Mouse (Mus musculus) cerebellum, adult 11 months (tissue): ENCODE data around the gene Ift122.

Experiments
- DNase-seq: peaks from one replicate; pipeline ENCODE4 v3.0.0; 2022

Gene Ift122

DNA sequence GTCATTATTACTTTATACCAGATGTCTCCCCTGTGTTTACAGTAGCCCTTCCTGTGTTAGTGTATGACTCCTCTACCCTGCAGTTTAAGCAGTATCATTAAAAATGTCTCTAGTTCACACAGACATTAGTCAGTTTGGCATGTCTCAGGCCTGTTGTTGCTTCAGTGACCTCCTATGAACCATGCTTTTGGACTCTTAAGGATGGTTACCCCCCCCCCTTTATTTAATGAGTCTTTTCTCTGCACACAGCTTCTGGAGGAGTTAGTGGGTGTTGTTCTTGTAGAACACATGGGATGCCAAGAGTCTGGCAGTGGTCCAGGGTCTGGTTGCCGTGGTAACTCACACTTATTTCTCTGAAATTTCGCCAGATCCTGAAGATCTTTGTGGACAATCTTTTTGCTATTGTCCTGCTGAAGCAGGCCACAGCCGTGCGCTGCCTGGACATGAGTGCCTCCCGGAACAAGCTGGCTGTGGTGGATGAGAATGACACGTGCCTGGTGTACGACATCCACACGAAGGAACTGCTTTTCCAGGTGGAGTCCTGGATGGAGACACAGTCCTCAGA, 38.3 kb downstream of the Ift122 start:
- peak; percentile 43 for DNase-seq

DNA sequence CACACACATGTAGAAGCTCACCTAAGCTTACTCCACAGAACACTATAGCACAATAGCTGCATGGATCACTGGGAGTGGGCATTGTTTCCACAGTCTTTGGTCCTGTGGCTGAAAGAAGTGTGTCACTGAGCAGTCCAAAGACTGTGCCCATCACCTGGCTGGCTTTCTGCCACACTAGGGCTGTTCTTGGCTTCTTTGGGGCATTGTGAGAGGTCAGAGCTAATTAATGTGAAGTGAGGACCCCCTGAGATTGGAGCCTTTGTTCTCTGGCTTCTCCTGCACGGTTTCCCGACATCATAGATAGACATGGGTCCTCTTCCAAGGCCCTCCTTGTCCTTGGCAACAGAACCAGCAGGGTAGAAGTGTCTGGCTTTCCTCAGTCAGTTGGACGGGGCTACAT, 39.1 kb downstream of the Ift122 start:
- DNase-seq = no peak

DNA sequence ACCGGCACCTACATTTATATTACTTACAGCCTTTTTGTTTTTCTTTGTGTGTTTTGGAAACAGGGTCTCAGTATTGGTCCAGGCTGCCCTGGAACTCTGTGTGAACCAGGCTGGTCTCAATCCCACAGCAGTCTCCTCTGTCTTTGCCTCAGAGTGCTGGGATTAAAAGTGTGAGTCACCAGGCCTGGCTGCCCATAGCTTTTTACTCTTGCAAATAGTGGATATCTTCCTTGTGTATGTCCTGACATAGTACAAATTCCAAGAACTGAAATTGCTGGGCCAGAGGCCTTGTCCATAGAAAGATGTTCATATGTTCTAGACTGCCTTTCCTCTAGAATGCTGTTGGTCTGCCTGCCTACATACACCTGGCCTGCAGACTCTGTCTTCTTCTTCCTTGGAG, 43.1 kb downstream of the Ift122 start:
- DNase-seq = no peak

DNA sequence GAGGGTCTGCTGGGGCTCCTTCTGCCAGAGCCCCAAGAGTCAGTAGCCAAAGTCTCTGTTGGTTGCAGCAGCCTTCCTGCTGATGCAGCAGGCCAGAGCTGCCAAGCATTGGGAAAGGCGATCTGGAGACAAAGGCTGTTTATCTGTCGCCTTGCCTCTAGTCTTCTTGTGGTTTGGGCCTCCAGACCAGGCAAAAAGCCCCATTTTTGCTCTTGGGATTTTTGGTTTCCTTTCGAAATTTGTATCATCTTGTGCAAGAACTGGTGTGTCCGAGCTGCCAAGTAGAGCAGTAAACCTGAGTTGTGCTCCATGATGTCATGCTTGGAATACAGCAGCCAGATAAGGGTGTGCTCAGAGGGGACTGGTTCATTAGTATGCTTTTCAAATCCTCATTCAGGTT, 43.8 kb downstream of the Ift122 start:
- no peak for DNase-seq

DNA sequence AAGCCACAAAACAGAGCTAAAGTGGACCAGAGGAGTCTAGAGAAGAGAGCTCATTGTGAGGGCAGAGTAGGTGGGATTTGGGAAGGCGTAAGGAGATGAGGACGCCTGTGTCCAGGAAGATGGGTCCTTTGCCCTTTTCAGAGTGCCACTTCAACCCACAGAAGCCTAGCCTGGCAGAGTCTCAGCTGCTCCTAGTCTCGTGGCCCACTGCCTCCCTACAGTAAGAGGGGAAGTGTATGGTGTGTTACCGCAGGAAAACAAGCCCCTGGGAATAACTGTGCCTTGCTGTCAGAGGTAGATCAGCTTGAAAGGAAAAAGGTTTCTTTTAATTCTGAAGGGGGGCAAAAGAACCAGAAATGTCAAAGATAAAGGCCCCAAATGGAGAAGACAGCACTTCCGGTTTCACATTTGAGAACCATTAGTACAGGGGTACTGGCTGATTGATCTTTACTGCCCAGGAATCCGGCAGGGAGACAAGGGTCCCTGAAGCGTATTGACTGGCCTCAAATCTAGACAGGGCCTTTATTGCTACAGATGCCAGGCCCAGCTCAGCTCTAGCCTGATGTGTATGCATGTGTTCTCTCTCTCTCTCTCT, 44.8 kb downstream of the Ift122 start:
- DNase-seq = no peak

DNA sequence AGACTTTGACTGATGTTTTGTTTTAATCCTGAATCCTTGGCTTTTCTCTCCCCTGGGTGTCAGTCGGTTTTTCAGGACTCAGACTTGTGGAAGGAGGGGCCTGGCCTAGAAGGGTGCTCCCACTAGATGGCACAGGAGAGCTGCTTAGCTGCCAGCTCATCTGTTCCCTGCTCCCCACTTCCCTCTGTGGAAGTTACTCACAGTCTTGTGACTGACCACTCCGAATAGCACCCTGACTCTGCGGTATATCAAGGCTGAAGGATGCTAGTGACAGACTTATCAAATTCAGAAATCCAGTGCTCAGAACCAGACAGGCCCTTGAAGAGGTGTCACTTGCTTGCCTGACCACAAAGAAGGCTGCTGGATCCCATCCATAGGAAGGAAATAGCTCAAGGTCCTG, 47.8 kb downstream of the Ift122 start:
- peak; percentile 82 for DNase-seq

DNA sequence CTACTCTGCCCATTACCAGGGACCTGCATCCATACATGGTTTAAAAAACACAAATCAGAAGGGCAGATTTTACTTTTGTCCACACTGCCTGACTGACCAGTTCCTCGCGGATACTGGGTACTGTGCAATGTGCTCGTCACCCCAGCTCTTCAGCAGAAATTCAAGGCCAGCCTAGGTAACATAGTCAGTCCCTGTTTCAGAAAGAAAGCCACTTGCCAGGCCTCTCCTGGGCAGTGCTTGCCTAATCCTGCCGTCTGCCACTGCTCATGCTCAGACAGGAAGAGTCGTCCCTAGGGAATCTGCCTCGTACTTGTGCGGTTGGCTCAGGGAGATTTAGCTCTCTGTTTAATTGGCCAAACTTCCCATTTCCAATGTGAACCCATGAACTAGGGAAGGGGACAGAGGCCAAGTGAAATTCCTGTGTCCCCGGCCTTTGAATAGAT, 48.2 kb downstream of the Ift122 start:
- no peak for DNase-seq

DNA sequence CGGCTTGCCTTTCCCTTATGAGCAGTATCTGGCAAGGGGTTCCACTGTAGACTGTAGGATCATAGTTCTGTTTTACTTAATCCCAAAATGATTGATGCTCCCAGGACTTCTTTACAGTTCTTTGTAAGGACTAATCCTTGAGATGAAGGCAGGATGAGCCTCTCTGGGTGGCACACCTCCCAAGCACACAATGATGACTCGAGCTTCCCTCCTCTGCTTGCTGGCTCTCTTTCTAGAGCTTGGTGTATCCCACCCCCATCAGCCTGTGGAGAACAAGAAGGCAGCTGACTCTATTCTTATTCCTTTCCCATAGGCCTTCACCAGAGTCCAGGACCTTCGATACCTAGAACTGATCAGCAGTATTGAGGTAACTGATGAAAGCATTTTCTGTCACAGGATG, 49.3 kb downstream of the Ift122 start:
- DNase-seq = no peak

DNA sequence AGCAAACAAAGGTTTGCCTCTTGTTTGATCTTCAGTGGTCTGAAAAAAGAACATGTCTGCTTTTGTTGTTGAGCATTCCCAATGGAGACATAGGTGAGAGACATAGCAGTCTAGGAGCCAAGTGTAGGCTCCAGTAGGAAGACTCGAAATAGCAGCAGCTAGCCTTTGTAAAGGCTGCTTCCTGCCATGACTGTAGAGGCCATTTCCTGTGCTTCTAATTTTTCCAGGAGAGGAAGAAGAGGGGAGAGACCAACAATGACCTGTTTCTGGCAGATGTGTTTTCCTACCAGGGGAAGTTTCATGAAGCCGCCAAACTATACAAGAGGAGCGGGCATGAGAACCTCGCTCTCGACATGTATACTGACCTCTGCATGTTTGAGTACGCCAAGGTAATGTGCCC, 52.3 kb downstream of the Ift122 start:
- no peak for DNase-seq

DNA sequence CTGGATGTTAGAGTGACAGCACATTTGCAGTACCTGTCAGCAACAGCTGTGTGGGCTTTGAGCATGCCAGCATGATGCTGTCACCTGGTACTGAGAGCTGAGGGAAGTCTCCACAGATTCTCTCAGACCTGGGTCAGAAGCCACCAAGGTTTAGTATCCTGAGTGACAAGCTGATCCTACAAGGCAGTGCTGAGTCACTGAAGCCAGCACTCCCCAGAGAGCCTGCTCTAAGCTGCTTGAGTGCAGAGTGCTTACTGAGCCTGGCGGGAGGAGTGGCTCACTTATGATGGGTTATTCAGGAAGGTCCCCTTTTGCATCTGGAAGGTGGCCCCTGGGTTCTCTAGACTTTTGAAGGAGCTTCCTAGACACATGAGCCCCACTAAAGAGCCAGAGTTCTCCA, 53.2 kb downstream of the Ift122 start:
- no peak for DNase-seq

DNA sequence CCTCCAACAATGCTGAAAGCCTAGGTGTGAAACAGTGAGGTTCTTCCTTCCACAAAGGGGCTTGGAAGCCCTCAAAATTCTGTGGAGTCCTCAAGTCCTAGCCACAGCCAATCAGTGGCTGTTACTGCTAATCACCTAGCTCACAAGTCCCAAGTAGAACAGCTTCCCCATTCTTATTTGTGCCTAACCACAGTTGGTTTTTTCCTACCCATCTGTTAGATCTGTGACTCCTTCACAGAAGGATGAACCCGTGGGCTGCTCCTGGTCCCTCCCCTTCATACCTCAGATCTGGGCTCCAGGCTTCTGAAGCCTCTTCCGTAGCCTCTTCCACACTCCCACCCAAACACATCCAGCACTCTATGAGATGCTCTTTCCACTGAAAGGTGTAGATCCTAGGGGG, 53.6 kb downstream of the Ift122 start:
- DNase-seq = no peak

DNA sequence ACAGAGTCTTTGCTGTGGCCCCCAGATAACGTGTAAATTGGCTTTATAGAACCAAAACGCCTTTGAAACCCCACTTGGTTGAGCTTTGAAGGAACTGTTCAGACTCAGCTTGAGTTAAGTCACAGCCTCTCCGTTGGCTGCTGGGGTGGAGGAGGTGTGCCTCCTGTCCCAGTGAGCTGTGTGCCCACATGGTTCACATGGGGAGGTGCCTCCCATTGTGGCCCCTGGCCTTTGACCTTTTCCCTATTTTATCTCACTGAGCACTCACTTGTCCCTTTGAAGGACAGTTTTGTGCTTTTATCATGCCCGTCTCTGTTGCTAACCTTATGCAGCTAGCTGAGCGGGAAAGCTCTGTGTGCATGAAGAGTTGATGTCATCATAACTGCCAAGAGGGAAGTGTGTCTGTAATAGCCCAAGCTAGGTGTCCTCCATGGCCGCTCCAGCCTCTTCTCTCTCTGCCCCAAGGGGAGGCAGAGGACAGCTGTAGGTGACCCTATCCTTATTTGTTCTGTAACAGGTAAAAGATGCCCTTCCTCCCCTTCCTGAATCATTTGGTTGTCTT, 55.2 kb downstream of the Ift122 start:
- DNase-seq = no peak

DNA sequence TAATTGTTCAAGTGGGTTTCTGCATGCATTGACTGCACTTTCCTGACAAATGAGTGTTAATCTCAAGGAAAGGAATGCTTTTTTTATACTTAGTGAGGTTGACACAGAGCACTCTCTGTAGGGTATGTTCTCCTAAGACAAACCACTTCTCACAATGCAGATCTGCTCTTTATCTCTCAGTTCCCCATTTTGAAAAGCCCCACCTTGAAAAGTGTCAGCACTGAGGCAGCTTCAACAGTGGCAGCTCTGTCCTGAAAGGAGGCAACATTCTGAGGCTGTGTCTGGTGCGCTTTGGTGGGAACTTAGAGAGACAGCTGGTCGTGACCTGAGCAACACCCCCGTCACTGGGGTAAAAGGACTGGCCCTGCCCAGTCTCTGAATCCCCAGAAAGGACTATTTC, 55.8 kb downstream of the Ift122 start:
- DNase-seq = no peak

DNA sequence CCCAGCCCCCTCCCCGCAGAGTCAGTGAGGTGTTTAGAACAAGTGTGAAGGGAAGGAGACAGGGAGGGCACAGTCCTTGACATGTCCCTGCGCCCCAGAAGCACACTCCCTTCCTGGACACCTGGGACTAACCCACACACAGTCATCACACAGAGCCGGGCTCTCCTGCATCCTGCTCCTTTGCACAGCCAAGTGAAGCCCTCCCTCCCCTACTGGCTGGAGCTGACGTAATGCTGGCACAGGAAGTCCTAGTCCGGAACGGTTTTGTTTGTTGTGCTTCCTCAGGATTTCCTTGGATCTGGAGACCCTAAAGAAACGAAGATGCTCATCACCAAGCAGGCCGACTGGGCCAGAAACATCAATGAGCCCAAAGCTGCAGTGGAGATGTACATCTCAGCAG, 56.7 kb downstream of the Ift122 start:
- no peak for DNase-seq

DNA sequence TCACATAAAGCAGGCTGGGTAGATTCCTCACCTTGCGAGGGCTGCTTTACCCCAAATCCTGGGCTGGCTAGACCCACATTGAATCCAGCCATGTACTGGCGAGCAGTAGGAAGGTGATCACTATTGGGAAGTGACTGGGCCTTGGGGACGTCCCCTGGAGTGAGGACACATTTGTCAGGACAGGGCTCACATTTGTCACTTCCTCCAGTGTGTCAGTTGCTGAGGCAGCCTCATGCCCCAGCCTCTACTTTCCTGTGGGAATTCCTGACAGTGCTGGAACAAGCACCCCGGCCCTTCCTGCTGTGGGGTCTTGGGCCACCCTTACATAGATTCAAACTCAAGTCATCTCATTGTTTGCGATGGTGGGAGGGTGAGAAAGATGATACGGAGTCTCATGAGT, 58.5 kb downstream of the Ift122 start:
- DNase-seq = no peak

DNA sequence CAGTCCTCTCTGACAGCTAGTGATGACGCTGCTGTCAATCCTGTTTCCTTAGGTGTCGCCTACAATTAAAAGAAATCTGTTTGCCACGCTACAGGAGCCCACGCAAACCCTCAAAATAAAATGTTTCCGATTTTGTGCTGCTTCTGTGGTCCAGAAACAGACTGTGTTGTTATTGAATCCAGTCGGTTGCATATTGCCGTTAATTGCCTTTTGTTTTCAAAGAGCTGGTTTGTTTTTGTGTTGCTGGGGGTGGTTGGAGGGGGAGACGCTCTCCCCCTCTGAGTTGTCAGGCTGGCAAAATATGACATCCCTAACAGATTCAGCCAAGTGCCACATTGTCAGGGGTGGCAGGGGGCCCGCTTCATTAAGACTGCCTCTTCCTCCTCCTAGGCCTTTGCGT, 60.2 kb downstream of the Ift122 start:
- no peak for DNase-seq

DNA sequence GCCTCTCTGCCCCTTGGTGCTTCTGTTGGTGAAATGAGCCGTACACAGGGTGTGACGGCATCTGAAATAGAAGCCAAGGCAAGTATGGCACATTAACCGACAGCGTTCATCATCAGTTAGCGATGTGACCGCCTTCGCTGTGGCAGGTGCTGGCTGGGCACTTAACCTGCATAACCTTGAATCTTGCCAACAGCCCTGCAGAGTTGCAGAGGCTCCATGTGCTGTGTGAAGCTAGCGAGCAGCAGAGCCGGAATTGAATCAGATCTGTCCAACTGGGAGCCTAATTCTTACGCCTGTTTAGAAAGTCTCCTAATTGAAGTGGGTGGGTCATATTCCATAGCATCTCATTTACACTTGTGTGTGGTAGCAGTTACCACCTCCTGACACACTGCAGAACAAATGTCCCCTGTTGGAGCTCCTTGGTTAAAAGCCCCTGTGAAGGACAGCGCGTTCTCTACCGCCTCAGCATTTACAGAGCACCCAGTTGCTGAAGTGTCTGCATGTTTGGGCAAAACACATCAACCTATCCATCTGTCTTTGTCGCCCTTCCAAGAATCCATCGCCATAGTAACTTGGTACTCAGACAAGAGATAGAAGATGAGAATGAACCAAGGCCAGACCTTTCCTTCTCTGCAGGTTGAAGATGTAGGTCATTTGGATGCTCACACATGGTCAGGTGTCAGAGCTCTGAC, 61.4 kb downstream of the Ift122 start:
- DNase-seq = peak; percentile 55

DNA sequence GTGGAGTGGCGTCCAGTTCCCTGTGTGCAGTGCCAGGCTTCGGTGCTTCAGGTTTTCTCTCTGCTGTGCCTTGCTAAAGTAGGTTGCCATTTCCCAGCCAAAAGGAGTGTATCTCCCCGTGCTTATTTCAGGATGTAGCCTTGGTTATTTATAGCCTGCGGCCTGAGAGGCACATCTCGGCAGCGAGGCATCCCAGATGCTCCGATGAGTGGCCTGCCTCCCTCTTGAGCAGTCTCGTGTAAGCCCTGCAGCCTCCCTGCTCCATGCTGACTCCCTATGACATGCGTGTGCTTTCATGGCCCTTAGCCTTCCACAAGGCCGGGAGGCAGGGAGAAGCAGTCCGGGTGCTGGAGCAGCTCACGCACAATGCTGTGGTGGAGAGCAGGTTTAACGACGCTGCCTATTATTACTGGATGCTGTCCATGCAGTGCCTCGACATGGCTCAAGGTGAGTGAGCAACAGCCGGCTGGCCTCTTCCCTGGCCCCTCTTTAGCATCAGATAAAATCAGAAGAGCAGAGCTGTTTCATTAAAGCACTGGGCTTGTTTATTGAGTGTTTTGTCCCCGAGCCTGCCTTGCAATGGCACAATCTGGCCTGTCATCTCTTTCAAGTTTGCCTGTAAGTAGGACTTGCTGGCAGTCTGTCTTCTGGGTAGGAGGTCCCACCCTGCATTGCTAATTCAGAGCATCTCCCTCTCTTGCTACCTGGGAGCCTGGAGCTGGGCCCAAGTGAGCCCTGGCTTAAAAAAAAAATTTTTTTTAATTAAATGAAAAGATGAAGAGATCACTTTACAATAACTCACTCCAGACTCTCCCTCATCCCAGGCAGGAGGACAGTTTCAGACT, 62.6 kb downstream of the Ift122 start:
- peak; percentile 56 for DNase-seq

DNA sequence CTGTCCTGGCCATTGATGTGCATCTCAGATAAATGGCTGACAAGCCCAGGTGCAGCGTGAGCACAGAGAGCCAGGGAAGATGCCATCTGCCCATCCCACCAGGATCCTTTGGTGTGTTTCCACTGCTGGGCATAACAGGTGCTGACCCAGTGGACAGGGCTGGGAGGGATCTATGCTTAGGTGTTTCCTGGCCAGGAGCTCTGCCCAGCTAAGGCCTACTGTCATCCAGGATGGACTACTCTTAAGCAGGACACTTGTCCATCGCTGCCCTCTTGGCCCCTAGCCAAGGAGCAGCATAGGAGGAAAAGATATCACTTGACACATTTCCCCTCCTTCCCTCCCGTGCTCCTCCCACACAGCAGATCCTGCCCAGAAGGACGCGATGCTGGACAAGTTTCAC, 63.3 kb downstream of the Ift122 start:
- peak; percentile 57 for DNase-seq

DNA sequence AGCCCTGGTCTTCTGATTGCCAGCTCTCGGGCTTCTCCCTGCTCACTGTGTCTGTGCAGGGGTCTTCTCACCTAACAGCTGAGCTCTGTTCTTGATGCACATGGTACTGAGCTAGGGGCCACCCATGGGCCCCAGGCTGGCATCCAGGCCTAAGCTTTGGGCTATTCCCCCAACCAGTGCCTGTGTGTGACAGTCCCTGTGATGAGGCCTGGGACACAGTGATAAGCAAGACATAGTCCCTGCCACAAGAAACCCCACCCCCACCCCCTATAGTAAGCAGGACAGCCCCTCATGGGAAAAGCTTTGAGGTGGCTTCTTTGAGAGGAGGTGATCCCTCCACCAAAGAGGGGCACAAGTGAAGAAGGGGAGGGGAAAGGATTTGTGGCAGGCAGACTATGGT, 65.3 kb downstream of the Ift122 start:
- no peak for DNase-seq

DNA sequence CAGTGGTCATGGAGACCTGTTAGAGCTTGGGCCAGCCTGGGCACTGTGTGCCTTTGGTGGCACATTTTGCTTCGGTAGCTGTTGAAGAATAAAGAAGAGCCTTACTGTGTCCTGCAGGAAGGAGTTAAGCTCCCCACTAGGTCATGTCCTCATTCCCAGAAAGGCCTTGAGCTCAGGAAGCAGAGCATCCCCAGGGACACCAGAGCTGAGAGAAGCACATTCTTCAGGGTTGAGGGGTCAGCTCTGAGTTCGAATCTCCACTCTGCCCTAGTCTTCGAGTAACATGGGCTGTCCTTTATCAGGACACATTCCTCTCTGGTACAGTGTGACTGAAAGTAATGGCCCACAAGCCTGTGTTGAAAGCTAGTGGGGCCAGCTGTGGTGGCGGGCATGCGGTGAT, 66.6 kb downstream of the Ift122 start:
- DNase-seq = no peak

DNA sequence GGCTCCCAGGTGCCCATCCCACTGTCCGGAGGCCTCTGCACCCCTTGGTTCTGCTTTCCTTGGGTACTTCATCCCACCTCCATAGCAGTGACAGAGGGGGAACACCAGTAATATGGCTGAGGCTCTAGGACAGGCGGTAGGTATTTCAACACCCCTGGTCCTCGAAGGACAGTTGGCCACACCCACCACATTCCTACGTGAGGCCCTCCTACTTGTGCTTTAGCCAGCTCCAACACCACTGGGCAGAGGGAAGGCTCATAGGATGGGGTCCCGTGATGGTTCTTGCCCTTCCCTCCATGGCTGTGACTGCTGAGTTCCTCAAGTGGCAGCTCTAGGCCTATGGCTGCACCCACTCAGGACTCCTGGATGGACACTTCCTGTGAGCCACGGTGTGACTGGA, 71.6 kb downstream of the Ift122 start:
- no peak for DNase-seq

DNA sequence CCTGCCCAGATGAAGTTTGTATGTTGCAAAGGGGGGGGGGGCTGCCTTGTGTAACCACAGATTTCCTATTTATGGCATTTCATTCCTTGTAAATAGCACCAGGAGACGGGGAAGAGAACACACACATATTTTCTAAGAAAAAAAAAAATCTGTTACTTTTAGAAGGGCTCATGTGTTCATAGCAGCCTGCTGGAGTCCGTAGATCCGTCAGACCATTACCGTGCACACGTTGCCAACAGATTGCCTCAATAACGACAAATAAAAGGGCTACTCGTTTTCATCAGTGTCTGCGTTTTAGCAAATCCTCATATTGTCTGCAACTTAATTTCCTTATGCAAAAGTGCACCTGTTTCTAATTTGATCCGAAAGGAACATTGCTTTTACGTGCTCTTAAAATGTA, 73.1 kb downstream of the Ift122 start:
- no peak for DNase-seq
